Mouse (Mus musculus): Measurements from ENCODE around the gene Laptm4a.
"Not testable (repeated sequence)": the region's sequence is repeated elsewhere in the genome, so short reads cannot be mapped to it uniquely, and the experiment has no call there.

Gene Laptm4a

GRCm38 (mm10) chr12:8912860-8913685, 8.4 kb upstream of the Laptm4a start:
- DNase-seq, result peak; percentile 54

- peak; percentile 33 for DNase-seq
Observed at GRCm38 (mm10) chr12:8913701-8914340, 7.6 kb upstream of the Laptm4a start.

- DNase-seq, result peak; percentile 38
Observed at GRCm38 (mm10) chr12:8916378-8916777, 5.1 kb upstream of the Laptm4a start.

- DNase-seq, result no peak
Observed at GRCm38 (mm10) chr12:8919231-8919630, 2.2 kb upstream of the Laptm4a start.

- DNase-seq, result no peak
Observed at GRCm38 (mm10) chr12:8920996-8921393, 469 bp upstream of the Laptm4a start.

- DNase-seq, result no peak
Observed at GRCm38 (mm10) chr12:8922369-8923124, 1.1 kb downstream of the Laptm4a start.

GRCm38 (mm10) chr12:8923125-8923410, 1.6 kb downstream of the Laptm4a start:
- no peak for DNase-seq

- DNase-seq, result no peak
Observed at GRCm38 (mm10) chr12:8923603-8924002, 2.1 kb downstream of the Laptm4a start.

- no peak for DNase-seq
Observed at GRCm38 (mm10) chr12:8927652-8928051, 6.2 kb downstream of the Laptm4a start.

- no peak for DNase-seq
Observed at GRCm38 (mm10) chr12:8928766-8929165, 7.3 kb downstream of the Laptm4a start.

- no peak for DNase-seq
Observed at GRCm38 (mm10) chr12:8931083-8931482, 9.6 kb downstream of the Laptm4a start.

GRCm38 (mm10) chr12:8935349-8935748, 13.9 kb downstream of the Laptm4a start:
- DNase-seq, result peak; percentile 85

GRCm38 (mm10) chr12:8936210-8936609, 14.7 kb downstream of the Laptm4a start:
- DNase-seq, result not testable (repeated sequence)

- DNase-seq, result no peak
Observed at GRCm38 (mm10) chr12:8939490-8939889, 18.0 kb downstream of the Laptm4a start.

GRCm38 (mm10) chr12:8940011-8941005, 18.8 kb downstream of the Laptm4a start:
- no peak for DNase-seq

GRCm38 (mm10) chr12:8941131-8941615, 19.7 kb downstream of the Laptm4a start:
- DNase-seq, result no peak

GRCm38 (mm10) chr12:8941699-8942392, 20.4 kb downstream of the Laptm4a start:
- DNase-seq, result no peak

- DNase-seq, result no peak
Observed at GRCm38 (mm10) chr12:8947163-8947562, 25.7 kb downstream of the Laptm4a start.

GRCm38 (mm10) chr12:8947714-8948464, 26.4 kb downstream of the Laptm4a start, which contains the start of gene Matn3:
Gene Matn3 (plus strand): TSS chr12:8947929.
- peak; percentile 77 for DNase-seq

- DNase-seq, result no peak
Observed at GRCm38 (mm10) chr12:8953136-8953535, 31.7 kb downstream of the Laptm4a start.

GRCm38 (mm10) chr12:8954161-8954561, 32.7 kb downstream of the Laptm4a start:
- DNase-seq, result no peak
